Mouse (Mus musculus): ENCODE measurements around the gene Ybey. TPM values are rescaled to one million over a fixed set of nuclear protein-coding genes. Genes with fewer than 3 reads are reported as not detected.

Gene Ybey
- polyA plus RNA-seq, 1 experiment = not detected

DNA sequence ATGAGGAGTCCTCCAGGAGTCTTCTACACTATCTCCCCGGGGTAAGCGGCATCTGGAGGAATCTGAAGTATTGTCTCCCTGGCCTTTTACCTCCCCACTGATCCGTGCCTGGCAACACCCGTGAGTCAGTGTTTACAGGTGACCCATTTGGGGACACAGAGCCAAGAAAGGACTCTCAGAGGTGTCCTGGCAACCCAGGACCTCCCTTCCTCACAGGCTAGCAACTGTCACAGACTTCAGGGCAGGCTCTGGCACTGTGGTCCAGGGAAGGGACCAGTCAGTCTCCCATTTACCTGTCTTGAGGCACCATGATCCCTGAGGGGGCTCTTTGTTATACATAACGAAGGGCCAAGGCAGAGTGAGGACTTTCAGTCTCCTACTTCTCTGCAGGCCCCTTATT lies 20.1 kb downstream of the Ybey start, which contains the start of gene 2610028H24Rik:
TSS of gene 2610028H24Rik (plus strand) at position 231 of the 400 bp plus-strand sequence.
- Histone ChIP-seq H3K27ac (ENCODE audit: insufficient read depth, low read depth, low read length) (no peak within 1 kb of the TSS), H3K4me1 (ENCODE audit: control insufficient read depth, insufficient read depth, low read length) (no peaks in the 10 kb centered on the region), H3K4me3 (ENCODE audit: insufficient read depth, low read depth, low read length) (no peak within 1 kb of the TSS)
- no peak for TF ChIP-seq CTCF (IDR thresholded peaks at IDR 0.05; ENCODE audit: insufficient read depth, low read depth, low read length)
- TF ChIP-seq POLR2A (IDR thresholded peaks at IDR 0.05; ENCODE audit: insufficient read depth, low read depth, low read length) = no peak
- WGBS = 62% methylated on average over 5 of the region's 5 CpGs

DNA sequence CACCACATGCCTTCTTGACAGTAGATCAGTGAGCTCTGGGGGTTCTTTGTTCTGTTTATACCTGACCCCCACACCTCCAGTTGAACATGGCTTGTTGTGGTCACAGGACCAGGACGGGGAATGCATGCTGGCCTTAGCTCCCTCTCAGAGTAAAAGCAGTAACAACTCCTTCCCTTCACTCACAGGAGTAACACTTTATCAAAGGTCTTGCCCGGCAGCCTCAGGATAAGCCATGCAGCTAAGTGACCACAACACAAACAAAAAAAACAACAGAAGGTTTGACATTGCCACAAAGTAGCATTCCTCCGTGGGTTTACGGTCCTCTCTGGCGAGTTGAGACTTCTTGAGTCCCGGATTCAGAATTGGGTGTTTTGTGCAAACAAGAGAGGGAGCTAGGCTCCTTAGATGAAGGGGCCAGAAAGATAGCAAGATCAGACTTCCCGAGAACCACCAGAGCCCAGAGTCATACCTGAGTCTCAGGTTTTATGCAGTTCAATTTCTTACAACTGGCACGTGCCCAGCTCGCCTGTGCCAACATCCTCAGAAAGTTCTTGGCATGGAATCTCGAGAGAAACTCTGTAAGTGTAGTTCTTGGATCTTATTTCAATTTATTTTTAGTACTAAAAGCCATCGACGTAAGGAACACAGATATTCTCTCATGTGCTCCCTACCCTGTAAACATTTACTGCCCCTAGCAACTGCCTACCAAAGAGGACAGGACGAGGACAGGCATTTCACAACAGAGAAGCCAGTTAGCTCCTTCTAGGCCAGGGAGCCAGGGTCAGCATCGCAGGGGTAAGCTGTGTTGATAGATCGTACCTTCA lies 21.3 kb downstream of the Ybey start:
- H3K4me1 ChIP-seq (ENCODE audit: control insufficient read depth, insufficient read depth, low read length) = 0 out of 2 replicates have a peak, but pooled peaks cover 4% of the 10 kb centered on the region
- TF ChIP-seq CTCF (IDR thresholded peaks at IDR 0.05; ENCODE audit: insufficient read depth, low read depth, low read length) = no peak
- TF ChIP-seq POLR2A (IDR thresholded peaks at IDR 0.05; ENCODE audit: insufficient read depth, low read depth, low read length) = no peak
- no peak overlapping the region for H3K4me3 ChIP-seq (ENCODE audit: insufficient read depth, low read depth, low read length)
- WGBS = 73% methylated on average over 15 of the region's 15 CpGs
- no peak overlapping the region for H3K27ac ChIP-seq (ENCODE audit: insufficient read depth, low read depth, low read length)

DNA sequence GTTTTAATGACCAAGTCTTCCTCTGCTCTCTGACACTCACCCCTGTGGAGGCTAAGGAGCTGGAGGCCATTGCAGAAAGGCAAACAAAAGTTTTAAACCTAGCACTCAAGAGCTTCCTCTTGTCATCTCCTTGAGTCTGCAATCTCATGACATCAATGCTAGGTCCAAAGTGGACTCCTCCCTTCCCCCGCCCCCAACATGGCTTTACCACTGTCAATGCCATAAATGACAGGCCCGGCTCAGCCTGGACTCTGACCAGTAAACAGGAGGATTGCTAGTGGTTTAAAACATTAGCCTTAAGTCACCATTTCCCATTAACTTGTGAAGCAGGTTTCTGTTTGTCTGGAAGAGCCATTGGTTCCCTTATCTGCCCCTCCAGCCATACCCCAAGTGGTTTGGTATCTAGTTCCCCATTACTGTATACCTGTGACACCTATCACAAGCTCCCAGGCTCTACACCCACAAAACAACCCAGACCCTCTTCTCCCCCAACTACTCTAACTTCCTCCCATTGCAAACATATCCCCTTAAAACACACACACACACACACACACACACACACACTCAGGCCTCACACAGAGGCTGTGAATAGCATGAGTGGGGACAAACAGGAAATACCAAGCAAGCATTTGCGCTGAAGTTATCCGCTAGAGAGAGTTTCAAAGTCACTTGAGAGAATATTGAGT lies 22.8 kb downstream of the Ybey start:
- Histone ChIP-seq H3K27ac (ENCODE audit: insufficient read depth, low read depth, low read length) (no peak overlapping the region), H3K4me3 (ENCODE audit: insufficient read depth, low read depth, low read length) (no peak overlapping the region), H3K4me1 (ENCODE audit: control insufficient read depth, insufficient read depth, low read length) (peaks cover 7% of the 10 kb centered on the region; the same call in 1 of the 2 replicates)
- TF ChIP-seq CTCF (IDR thresholded peaks at IDR 0.05; ENCODE audit: insufficient read depth, low read depth, low read length) (no peak), POLR2A (IDR thresholded peaks at IDR 0.05; ENCODE audit: insufficient read depth, low read depth, low read length) (no peak)
- 83% methylated on average over 4 of the region's 4 CpGs for WGBS

DNA sequence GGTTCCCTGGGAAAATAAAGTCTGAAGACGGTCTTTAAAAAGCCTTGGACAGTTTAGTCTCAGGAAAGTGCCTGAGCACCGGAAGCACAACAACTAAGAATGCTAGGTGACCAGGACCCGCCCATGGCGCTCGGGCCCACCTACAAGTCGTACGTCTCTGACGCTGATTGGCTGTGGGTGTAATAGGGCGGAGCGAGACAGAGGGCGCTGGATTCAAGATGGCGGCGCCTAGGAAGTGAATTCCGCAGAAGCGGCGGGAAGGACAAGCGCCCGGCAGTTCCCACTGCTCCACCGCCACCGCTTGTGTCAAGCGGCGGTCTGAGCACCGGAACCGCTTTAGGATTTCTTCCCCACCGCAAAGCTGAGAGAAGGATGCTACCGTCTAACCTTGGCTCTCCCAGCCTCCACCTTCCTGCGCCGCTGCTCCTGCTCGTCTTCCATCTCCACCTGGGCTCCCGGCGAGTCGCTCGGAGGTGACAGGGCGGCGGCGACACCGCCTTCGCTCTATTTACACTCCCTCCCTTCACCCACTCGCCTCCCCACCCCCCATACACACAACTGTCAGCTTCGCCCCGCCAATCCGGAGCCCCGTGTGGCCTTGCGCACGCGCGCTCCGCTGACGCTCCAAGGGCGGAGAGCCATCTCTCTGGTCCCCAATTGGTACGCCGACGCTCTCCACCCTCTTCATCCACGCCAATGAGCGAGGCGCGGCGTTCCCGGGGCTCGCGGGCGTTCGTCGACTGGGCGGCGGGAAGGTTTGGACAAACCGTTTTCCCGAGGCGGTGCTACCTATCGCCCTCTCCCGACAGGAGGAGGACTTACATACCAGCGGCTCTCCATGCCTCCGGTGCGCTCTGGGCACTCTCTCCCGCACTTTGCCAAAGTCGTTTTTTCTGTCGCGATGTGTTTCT lies 26.5 kb downstream of the Ybey start, which contains the start of gene Pcnt:
TSS of gene Pcnt (minus strand) at position 609 of the 911 bp plus-strand sequence.
- H3K4me3 ChIP-seq (ENCODE audit: insufficient read depth, low read depth, low read length) = peak within 1 kb of the TSS; percentile 89
- peaks cover 7% of the 10 kb centered on the region; the same call in 1 of the 2 replicates for H3K4me1 ChIP-seq (ENCODE audit: control insufficient read depth, insufficient read depth, low read length)
- H3K27ac ChIP-seq (ENCODE audit: insufficient read depth, low read depth, low read length) = peak within 1 kb of the TSS; percentile 81
- WGBS = under 1% methylated on average over 78 of the region's 78 CpGs
- TF ChIP-seq POLR2A (IDR thresholded peaks at IDR 0.05; ENCODE audit: insufficient read depth, low read depth, low read length) (peak; percentile 56), CTCF (IDR thresholded peaks at IDR 0.05; ENCODE audit: insufficient read depth, low read depth, low read length) (peak; percentile 62)

DNA sequence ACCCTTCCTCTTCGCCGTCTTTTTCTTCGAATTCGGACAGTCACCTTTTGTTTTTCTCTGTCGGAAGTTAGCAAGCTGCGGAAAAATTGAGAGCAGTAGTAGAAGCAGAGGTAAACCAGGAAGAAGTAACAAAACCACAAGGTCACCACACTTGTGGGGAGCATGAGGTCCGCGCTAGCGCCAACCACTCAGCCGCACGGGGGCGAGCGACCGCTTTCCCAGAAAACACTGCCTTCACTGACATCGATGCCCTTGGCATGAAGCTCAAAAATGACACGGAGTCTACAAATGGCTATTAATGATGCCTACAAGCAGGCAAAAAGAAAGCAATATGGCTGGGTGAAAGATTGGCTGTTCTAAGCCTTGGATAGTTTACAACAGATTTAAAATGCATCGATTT lies 28.6 kb downstream of the Ybey start, which contains the start of gene AC141477.1:
TSS of gene AC141477.1 (minus strand) at position 164 of the 400 bp plus-strand sequence.
- Histone ChIP-seq H3K27ac (ENCODE audit: insufficient read depth, low read depth, low read length) (no peak within 1 kb of the TSS), H3K4me1 (ENCODE audit: control insufficient read depth, insufficient read depth, low read length) (peaks cover 7% of the 10 kb centered on the region; the same call in 1 of the 2 replicates), H3K4me3 (ENCODE audit: insufficient read depth, low read depth, low read length) (no peak within 1 kb of the TSS)
- TF ChIP-seq CTCF (IDR thresholded peaks at IDR 0.05; ENCODE audit: insufficient read depth, low read depth, low read length) (no peak), POLR2A (IDR thresholded peaks at IDR 0.05; ENCODE audit: insufficient read depth, low read depth, low read length) (no peak)
- WGBS = 92% methylated on average over 17 of the region's 17 CpGs

DNA sequence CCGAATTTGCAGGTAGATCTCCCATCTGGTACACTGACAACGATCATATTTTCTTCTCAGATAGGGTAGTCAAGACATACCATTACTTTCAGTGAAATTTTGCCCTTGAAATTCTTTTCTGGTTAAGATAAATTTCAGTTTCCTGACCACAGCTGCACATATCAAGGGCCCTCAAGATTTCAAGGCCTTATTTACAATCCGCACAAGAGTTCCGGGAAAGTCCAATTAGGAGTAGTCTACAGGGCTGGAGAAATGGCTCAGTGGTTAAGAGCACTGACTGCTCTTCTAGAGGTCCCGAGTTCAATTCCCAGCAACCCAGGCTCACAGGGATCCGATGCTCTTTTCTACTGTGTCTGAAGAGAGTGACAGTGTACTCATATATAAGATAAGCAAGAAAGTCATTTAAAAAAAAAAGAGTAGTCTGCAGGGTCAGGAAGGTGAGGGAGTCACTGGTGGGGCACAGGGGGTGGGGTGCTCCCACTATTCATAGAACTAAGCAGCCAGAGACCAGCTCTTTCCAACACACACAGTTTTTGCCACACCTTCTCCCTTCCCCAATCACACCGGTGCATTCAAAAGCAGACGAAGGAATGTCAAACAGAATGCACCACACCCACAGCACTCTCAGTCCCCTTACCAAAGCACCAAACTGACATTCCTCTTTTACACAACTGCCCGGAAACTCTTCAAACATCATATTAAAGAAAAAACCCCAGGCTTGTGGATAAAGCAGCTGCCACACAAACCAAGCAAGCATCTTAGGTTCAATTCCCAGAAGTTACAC lies 29.6 kb downstream of the Ybey start:
- 92% methylated on average over 9 of the region's 9 CpGs for WGBS
- no peak overlapping the region for H3K27ac ChIP-seq (ENCODE audit: insufficient read depth, low read depth, low read length)
- TF ChIP-seq CTCF (IDR thresholded peaks at IDR 0.05; ENCODE audit: insufficient read depth, low read depth, low read length) = no peak
- TF ChIP-seq POLR2A (IDR thresholded peaks at IDR 0.05; ENCODE audit: insufficient read depth, low read depth, low read length) = no peak
- no peak overlapping the region for H3K4me3 ChIP-seq (ENCODE audit: insufficient read depth, low read depth, low read length)
- H3K4me1 ChIP-seq (ENCODE audit: control insufficient read depth, insufficient read depth, low read length) = peaks cover 7% of the 10 kb centered on the region; the same call in 1 of the 2 replicates

DNA sequence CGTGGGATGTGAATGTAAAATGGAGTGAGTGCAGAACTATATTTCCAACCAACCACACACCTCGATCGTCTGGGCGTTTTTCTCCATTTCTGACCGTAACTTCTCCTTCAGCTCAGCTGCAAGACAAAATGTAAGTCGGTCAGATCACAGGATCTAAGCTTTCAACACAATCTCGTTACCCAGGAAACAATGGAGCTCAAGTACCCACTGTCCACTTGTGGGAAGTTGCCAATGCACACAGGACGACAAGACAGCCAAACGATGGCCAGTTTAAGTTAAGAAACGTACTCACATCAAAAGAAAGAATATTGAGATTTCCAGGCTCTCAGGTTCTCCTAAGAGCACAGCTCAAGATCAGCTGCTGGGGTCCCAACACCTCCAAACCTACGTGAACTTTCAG lies 35.0 kb downstream of the Ybey start:
- H3K27ac ChIP-seq (ENCODE audit: insufficient read depth, low read depth, low read length) = no peak overlapping the region
- WGBS = 93% methylated on average over 11 of the region's 11 CpGs
- no peaks in the 10 kb centered on the region for H3K4me1 ChIP-seq (ENCODE audit: control insufficient read depth, insufficient read depth, low read length)
- no peak overlapping the region for H3K4me3 ChIP-seq (ENCODE audit: insufficient read depth, low read depth, low read length)
- TF ChIP-seq POLR2A (IDR thresholded peaks at IDR 0.05; ENCODE audit: insufficient read depth, low read depth, low read length) (no peak), CTCF (IDR thresholded peaks at IDR 0.05; ENCODE audit: insufficient read depth, low read depth, low read length) (no peak)

DNA sequence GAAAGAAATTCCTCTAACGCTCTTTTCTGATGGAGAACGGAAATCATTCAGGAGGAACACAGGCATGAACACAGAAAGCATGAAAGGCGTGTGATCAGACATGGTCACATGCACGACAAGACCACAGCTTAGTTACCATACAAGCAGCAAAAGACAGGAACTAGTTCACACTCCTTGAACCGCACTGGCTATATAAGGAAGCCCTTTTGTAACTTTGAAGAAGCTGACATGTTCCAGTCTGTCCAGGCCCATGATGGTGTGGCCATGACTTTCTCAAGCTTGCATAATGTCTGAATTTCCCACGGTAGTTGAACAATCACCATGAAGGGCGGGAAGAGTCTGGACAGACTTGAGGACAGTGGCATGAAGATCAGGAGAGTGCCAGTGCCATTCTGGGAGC lies 43.2 kb downstream of the Ybey start:
- H3K4me1 ChIP-seq (ENCODE audit: control insufficient read depth, insufficient read depth, low read length) = no peaks in the 10 kb centered on the region
- H3K4me3 ChIP-seq (ENCODE audit: insufficient read depth, low read depth, low read length) = no peak overlapping the region
- H3K27ac ChIP-seq (ENCODE audit: insufficient read depth, low read depth, low read length) = no peak overlapping the region
- no peak for TF ChIP-seq CTCF (IDR thresholded peaks at IDR 0.05; ENCODE audit: insufficient read depth, low read depth, low read length)
- TF ChIP-seq POLR2A (IDR thresholded peaks at IDR 0.05; ENCODE audit: insufficient read depth, low read depth, low read length) = no peak
- 95% methylated on average over 7 of the region's 7 CpGs for WGBS

Measured in olfactory bulb, adult 2 months (tissue).